Comparison of ENCODE assay signal across 9 mouse cellular contexts in the genomic region with DNA sequence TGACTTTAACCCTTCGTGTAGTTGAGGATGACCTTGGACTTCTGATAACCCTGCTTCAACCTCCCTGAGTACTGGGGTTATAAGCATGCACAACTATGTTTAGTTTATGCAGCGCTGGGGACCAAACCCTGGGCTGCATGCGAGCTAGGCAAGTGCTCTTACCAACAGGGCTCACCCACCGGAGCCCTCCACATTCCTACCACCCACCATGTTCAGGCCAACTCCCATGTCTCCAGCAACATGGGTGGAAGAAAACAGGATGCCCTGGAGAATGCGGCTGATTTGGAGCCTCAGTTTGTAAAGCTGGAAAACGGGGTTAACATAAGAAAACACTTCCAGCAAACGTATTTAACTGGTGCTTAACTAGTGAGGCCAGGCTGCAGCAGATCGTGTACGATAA. TPM values are rescaled to one million over a fixed set of nuclear protein-coding genes. Genes with fewer than 3 reads are reported as not detected.
DNase-seq lines count a peak whose midpoint lies in the region; ATAC-seq and TF ChIP-seq lines count a peak whose summit lies in the region.
"Had no signal": no experiment of that assay in that cellular context is flagged by ENCODE, and none has a peak within 500 bp of the region (broad histone marks: within the 10 kb centered on the region; RNA-seq: fewer than 3 reads in every experiment).

No protein-coding gene starts in this region.

- H3K4me2 ChIP-seq in forebrain, embryonic 14.5 days (ENCODE audit: low read length) = peak overlapping the region; percentile 82
- peak overlapping the region; percentile 80 for H3K4me2 ChIP-seq in liver, embryonic 16.5 days (ENCODE audit: low read depth, low read length)

- H3K79me3 ChIP-seq in C2C12 (ENCODE audit: low read depth) = peaks cover 4% of the 10 kb centered on the region

- peak overlapping the region; percentile 96 for H3K4me3 ChIP-seq in heart, adult 2 months
- peak overlapping the region; percentile 48 for H3K4me3 ChIP-seq in C2C12 (ENCODE audit: insufficient read depth, poor library complexity, severe bottlenecking)
- peak overlapping the region; percentile 56 for H3K4me3 ChIP-seq in forebrain, embryonic 14.5 days (ENCODE audit: low read depth, low read length)
- H3K4me3 ChIP-seq in liver, embryonic 16.5 days (ENCODE audit: low read depth, low read length) = peak overlapping the region; percentile 65

- no peaks in the 10 kb centered on the region for H3K9me3 ChIP-seq in forebrain, embryonic 14.5 days (replicated peaks; ENCODE audit: control insufficient read depth, low read length)
- H3K9me3 ChIP-seq in liver, embryonic 16.5 days (replicated peaks; ENCODE audit: control insufficient read depth, low read length) = no peaks in the 10 kb centered on the region

- intact Hi-C loops in heart, adult 2 months (cut with DNase I) = loop anchor here (2.0 to 5.0 kb wide), 2 partner anchors 31 to 69 kb away; a partner anchor contains a TSS
- intact Hi-C loops in heart, postnatal 14 days (cut with DNase I) = loop anchor here (2.0 kb wide), 1 partner anchor 17 kb away; no protein-coding TSS in a partner anchor

- H3ac ChIP-seq in C2C12 (ENCODE audit: control insufficient read depth, insufficient read length, low read depth) = peak overlapping the region; percentile 84

- 5% methylated on average over 9 of the region's 9 CpGs for WGBS in heart, adult 2 months
- WGBS in forebrain, embryonic 14.5 days = 23% methylated on average over 9 of the region's 9 CpGs
- 16% methylated on average over 9 of the region's 9 CpGs for WGBS in liver, embryonic 16.5 days (ENCODE audit: insufficient replicate concordance)

- peak overlapping the region; percentile 94 for H3K27ac ChIP-seq in heart, adult 2 months
- no peak overlapping the region for H3K27ac ChIP-seq in forebrain, embryonic 14.5 days (ENCODE audit: low read depth, low read length)
- no peak overlapping the region for H3K27ac ChIP-seq in liver, embryonic 16.5 days (ENCODE audit: low read length)

- ATAC-seq in forebrain, embryonic 14.5 days = no peak
- ATAC-seq in liver, embryonic 16.5 days (ENCODE audit: low read depth) = no peak

- no peak for DNase-seq in heart, adult 2 months
- no peak for DNase-seq in heart, postnatal 14 days
- no peak for DNase-seq in forebrain, embryonic 14.5 days (ENCODE audit: low spot score)
- DNase-seq in T-cell, adult 2 months (ENCODE audit: low spot score) = no peak
- DNase-seq in thymus, postnatal 4 days = no peak
- DNase-seq in gastrocnemius, adult 8-10 months (ENCODE audit: low spot score in 2 of 2) = no peak

- peaks cover 34% of the 10 kb centered on the region for H3K4me1 ChIP-seq in heart, adult 2 months (ENCODE audit: control insufficient read depth, insufficient read depth, low read length)
- peaks cover 9% of the 10 kb centered on the region for H3K4me1 ChIP-seq in forebrain, embryonic 14.5 days (ENCODE audit: control insufficient read depth, insufficient read depth, low read length)
- peaks cover 11% of the 10 kb centered on the region for H3K4me1 ChIP-seq in liver, embryonic 16.5 days (ENCODE audit: control insufficient read depth, low read depth, low read length)

- TF ChIP-seq CTCF in heart, adult 2 months (IDR thresholded peaks at IDR 0.05) = no peak
- no peak for TF ChIP-seq CTCF in C2C12 (IDR thresholded peaks at IDR 0.05; ENCODE audit: control insufficient read depth, insufficient read depth, insufficient read length)

- no peak for TF ChIP-seq EP300 in heart, adult 2 months (IDR thresholded peaks at IDR 0.05; ENCODE audit: insufficient read depth, low read depth, low read length)

- no peak for TF ChIP-seq POLR2A in heart, adult 2 months (IDR thresholded peaks at IDR 0.05; ENCODE audit: insufficient read depth, low read depth, low read length)

- H3K27me3 ChIP-seq in heart, adult 2 months (ENCODE audit: control insufficient read depth, insufficient read depth, low read length) = no peaks in the 10 kb centered on the region
- no peaks in the 10 kb centered on the region for H3K27me3 ChIP-seq in C2C12 (ENCODE audit: control insufficient read depth, insufficient read depth, insufficient read length)
- no peaks in the 10 kb centered on the region for H3K27me3 ChIP-seq in forebrain, embryonic 14.5 days (replicated peaks; ENCODE audit: control insufficient read depth, insufficient read depth, low read length)
- H3K27me3 ChIP-seq in liver, embryonic 16.5 days (ENCODE audit: control insufficient read depth, insufficient read depth, low read depth, low read length) = peaks cover 10% of the 10 kb centered on the region

- H3K36me3 ChIP-seq in heart, adult 2 months (ENCODE audit: control insufficient read depth, insufficient read depth, low read length) = peaks cover 5% of the 10 kb centered on the region
- no peaks in the 10 kb centered on the region for H3K36me3 ChIP-seq in C2C12 (ENCODE audit: control insufficient read depth, insufficient read depth)
- no peaks in the 10 kb centered on the region for H3K36me3 ChIP-seq in forebrain, embryonic 14.5 days (ENCODE audit: control insufficient read depth, insufficient read depth, low read length)
- no peaks in the 10 kb centered on the region for H3K36me3 ChIP-seq in liver, embryonic 16.5 days (ENCODE audit: control insufficient read depth, insufficient read depth)

- no peaks in the 10 kb centered on the region for H3K79me2 ChIP-seq in heart, adult 2 months (replicated peaks; ENCODE audit: control insufficient read depth, insufficient read depth, low read length)
- peaks cover 18% of the 10 kb centered on the region for H3K79me2 ChIP-seq in C2C12 (ENCODE audit: control insufficient read depth, insufficient read depth)

- H3K9ac ChIP-seq in heart, adult 2 months (ENCODE audit: low read depth, low read length) = peak overlapping the region; percentile 97
- peak overlapping the region; percentile 66; the same call in 1 of the 2 replicates for H3K9ac ChIP-seq in forebrain, embryonic 14.5 days (ENCODE audit: low read length)
- H3K9ac ChIP-seq in liver, embryonic 16.5 days (ENCODE audit: low read depth, low read length) = peak overlapping the region; percentile 71

TF ChIP-seq in C2C12, 6 proteins besides CTCF, POLR2A, EP300 and RAD21:
- TF ChIP-seq FOSL1 (IDR thresholded peaks at IDR 0.05; ENCODE audit: insufficient read depth, low read length, poor library complexity, severe bottlenecking) = no peak
- no peak for TF ChIP-seq MYOD1 (IDR thresholded peaks at IDR 0.05; ENCODE audit: control insufficient read depth, insufficient read length, low read depth)

RNA-seq across cellular contexts. Expression of a gene that starts 0.7 kb away (rescaled TPM):
- total RNA-seq in heart, adult 2 months (2021) = 10 to 100 TPM; 62.4 to 65.8 TPM
- 88.6 and 123 TPM in 2 replicates for polyA plus RNA-seq in heart, adult 2 months (2012; rRNA removed)
- 10 to 100 TPM; 90.1 to 95.0 TPM for total RNA-seq in heart, postnatal 14 days (2021)
- polyA plus RNA-seq in C2C12 (2012; fragmentation: generic; extraction: Trizol) = 49.2 TPM
- polyA plus RNA-seq in forebrain, embryonic 14.5 days (2014; fragmentation: Nextera tagmentation; extraction: Ambion mirVana) = 15.0 and 18.8 TPM in 2 replicates
- polyA plus RNA-seq in liver, embryonic 16.5 days (2015; fragmentation: Nextera tagmentation; extraction: Ambion mirVana) = 28.8 and 30.7 TPM in 2 replicates
- 10 to 100 TPM; 14.7 to 17.0 (median 15.5) TPM for total RNA-seq in gastrocnemius, adult 8-10 months (2022)

RNA-seq across cellular contexts. Expression of a gene that starts 4.8 kb away (rescaled TPM):
- total RNA-seq in heart, adult 2 months (2021) = 10 to 100 TPM; 38.9 to 41.9 TPM
- 41.2 and 42.3 TPM in 2 replicates for polyA plus RNA-seq in heart, adult 2 months (2012; rRNA removed)
- total RNA-seq in heart, postnatal 14 days (2021) = 10 to 100 TPM; 39.6 to 43.9 TPM
- polyA plus RNA-seq in C2C12 (2012; fragmentation: generic; extraction: Trizol) = 46.5 TPM
- 12.5 TPM in 2 replicates for polyA plus RNA-seq in forebrain, embryonic 14.5 days (2014; fragmentation: Nextera tagmentation; extraction: Ambion mirVana)
- 4.0 and 5.8 TPM in 2 replicates for polyA plus RNA-seq in liver, embryonic 16.5 days (2015; fragmentation: Nextera tagmentation; extraction: Ambion mirVana)
- total RNA-seq in gastrocnemius, adult 8-10 months (2022) = 10 to 100 TPM; 19.8 to 21.4 (median 20.5) TPM

RNA-seq across cellular contexts. Expression of a gene that starts 31.4 kb away (rescaled TPM):
- 100 to 1,000 TPM; 626 to 697 TPM for total RNA-seq in heart, adult 2 months (2021)
- polyA plus RNA-seq in heart, adult 2 months (2012; rRNA removed) = 395 and 619 TPM in 2 replicates
- total RNA-seq in heart, postnatal 14 days (2021) = 100 to 1,000 TPM; 621 to 624 TPM
- polyA plus RNA-seq in C2C12 (2012; fragmentation: generic; extraction: Trizol) = 46.7 TPM
- polyA plus RNA-seq in forebrain, embryonic 14.5 days (2014; fragmentation: Nextera tagmentation; extraction: Ambion mirVana) = 33.8 and 50.1 TPM in 2 replicates
- 15.9 and 16.2 TPM in 2 replicates for polyA plus RNA-seq in liver, embryonic 16.5 days (2015; fragmentation: Nextera tagmentation; extraction: Ambion mirVana)
- total RNA-seq in gastrocnemius, adult 8-10 months (2022) = 100 to 1,000 TPM; 389 to 516 (median 444) TPM

RNA-seq across cellular contexts. Expression of a gene that starts 49.7 kb away (rescaled TPM):
- 100 to 1,000 TPM; 117 to 262 TPM for total RNA-seq in heart, adult 2 months (2021)
- polyA plus RNA-seq in heart, adult 2 months (2012; rRNA removed) = 204 and 212 TPM in 2 replicates
- 100 to 1,000 TPM in 1 of 2 experiments, 10 to 100 TPM in 1; 74.4 to 148 TPM for total RNA-seq in heart, postnatal 14 days (2021)
- polyA plus RNA-seq in C2C12 (2012; fragmentation: generic; extraction: Trizol) = 1.2 TPM
- not detected in 2 replicates for polyA plus RNA-seq in forebrain, embryonic 14.5 days (2014; fragmentation: Nextera tagmentation; extraction: Ambion mirVana)
- not detected in 2 replicates for polyA plus RNA-seq in liver, embryonic 16.5 days (2015; fragmentation: Nextera tagmentation; extraction: Ambion mirVana)
- not detected for total RNA-seq in gastrocnemius, adult 8-10 months (2022)
- total RNA-seq: gastrocnemius, postnatal 10 days had no signal
